Mouse (Mus musculus): ENCODE measurements at regions not wholly inside any gene's neighbourhood (a gene's known extent, or its start where the extent isn't known, plus 50 kb on each side); places are given as distances from the start of the nearest gene placed in this dataset.

- no peak for TF ChIP-seq CTCF (IDR thresholded peaks at IDR 0.05; ENCODE audit: insufficient read depth, low read depth, low read length)
- TF ChIP-seq POLR2A (IDR thresholded peaks at IDR 0.05; ENCODE audit: insufficient read depth, low read depth, low read length) = no peak
Measured at GRCm38 (mm10) chr13:113485511-113485910, 132.9 kb downstream of the Snx18 start.
